Mouse (Mus musculus) small intestine, adult 2 months (tissue): ENCODE measurements around the gene Gata3. TPM values are rescaled to one million over a fixed set of nuclear protein-coding genes. Genes with fewer than 3 reads are reported as not detected.

Experiments used
- H3K27ac ChIP-seq: fragments of 200-500 bp; 2 replicates; pipeline ENCODE4 v1.5.1; 2012; ENCODE audit warnings: low read depth, low read length, control low read depth, inconsistent platforms; ENCODE audit not compliant: insufficient read depth
- H3K27me3 ChIP-seq: fragments of 200-500 bp; 2 replicates; pipeline ENCODE4 v1.6.1; 2012; ENCODE audit warnings: mild to moderate bottlenecking, moderate library complexity, low read length, inconsistent platforms; ENCODE audit not compliant: control insufficient read depth, insufficient read depth
- H3K36me3 ChIP-seq: fragments of 200-500 bp; 2 replicates; pipeline ENCODE4 v1.6.1; 2012; ENCODE audit warnings: mild to moderate bottlenecking, low read length, control low read depth, inconsistent platforms; ENCODE audit not compliant: control insufficient read depth, insufficient read depth
- H3K4me1 ChIP-seq: fragments of 200-500 bp; 2 replicates; pipeline ENCODE4 v1.6.1; 2012; ENCODE audit warnings: low read length, inconsistent platforms, mixed read lengths; ENCODE audit not compliant: control insufficient read depth, insufficient read depth, insufficient read length
- H3K4me3 ChIP-seq: fragments of 200-500 bp; 2 replicates; pipeline ENCODE4 v1.5.1; 2012; ENCODE audit warnings: low read depth, mild to moderate bottlenecking, control low read depth, inconsistent platforms, low read length, moderate library complexity
- CTCF ChIP-seq: fragments of 200-500 bp; IDR thresholded peaks from 2 replicates; pipeline ENCODE4 v1.5.1; 2012; ENCODE audit warnings: low read depth, mild to moderate bottlenecking, control low read depth, inconsistent platforms, low read length, moderate library complexity, mixed read lengths; ENCODE audit not compliant: insufficient replicate concordance, insufficient read length; ENCODE audit errors: extremely low read depth
- POLR2A ChIP-seq: fragments of 200-500 bp; IDR thresholded peaks from 2 replicates; pipeline ENCODE4 v1.6.1; 2012; ENCODE audit warnings: low read depth, mild to moderate bottlenecking, control low read depth, inconsistent platforms, low read length, moderate library complexity
- WGBS: fragments of 180-500 bp; shearing (Covaris S2); methylation state at CpG from one replicate; pipeline ENCODE4 v1.1.7; 2018; 5-methylcytosine and 5-hydroxymethylcytosine counted together
- polyA plus RNA-seq: library from polyadenylated mRNA; depleted of rRNA; stranded (reverse); fragments of >200 nt; gene quantifications from 2 replicates; pipeline ENCODE4 v1.2.3, GENCODE M21; 2012

Gata3 gene
- polyA plus RNA-seq, 1 experiment = 2.3 TPM

DNA sequence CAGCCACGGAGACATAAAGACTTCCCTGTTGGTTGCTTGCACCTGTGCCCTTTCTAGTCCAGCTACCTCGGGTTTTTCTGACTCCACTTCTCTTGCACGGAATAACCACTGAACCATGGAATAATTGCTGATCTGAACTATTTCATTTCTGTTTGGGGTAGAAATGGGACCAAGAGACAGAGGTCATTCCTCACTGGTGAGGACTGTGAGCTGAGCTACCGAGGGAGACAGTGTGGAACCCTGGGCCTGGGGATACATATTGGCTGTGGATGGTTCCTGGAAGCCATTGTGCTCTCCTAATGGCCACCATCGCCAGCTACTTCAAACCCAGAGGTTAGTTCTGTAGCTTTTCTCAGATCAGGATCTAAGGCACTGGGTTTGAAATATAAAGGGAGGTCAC, 1.1 kb upstream of the Gata3 start:
- H3K27me3 ChIP-seq = peaks cover 56% of the 10 kb centered on the region
- 6% methylated on average over 5 of the region's 5 CpGs for WGBS
- peaks cover 6% of the 10 kb centered on the region for H3K4me1 ChIP-seq
- H3K36me3 ChIP-seq = no peaks in the 10 kb centered on the region
- no peak for TF ChIP-seq CTCF
- no peak for TF ChIP-seq POLR2A
- H3K4me3 ChIP-seq = no peak overlapping the region
- H3K27ac ChIP-seq = no peak overlapping the region

DNA sequence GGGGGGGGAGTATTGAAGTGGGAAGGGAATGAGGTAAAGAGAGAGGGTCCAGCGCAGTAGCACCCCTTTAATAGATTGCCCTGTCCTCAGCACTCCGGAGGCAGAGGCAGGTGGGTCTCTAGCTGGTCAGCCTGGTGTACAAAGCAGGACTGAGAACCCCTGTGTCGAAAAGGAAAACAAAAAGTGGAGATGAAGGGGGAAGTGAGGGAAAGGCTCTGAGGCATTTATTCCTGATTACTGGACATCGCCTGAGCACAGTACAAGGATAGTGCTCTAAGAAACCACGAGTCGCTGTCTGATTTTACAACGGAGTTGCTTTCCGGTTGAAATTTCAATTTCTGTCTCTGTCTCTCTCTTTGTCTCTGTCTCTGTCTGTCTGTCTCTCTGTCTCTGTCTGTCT, 417 bp upstream of the Gata3 start:
- 9% methylated on average over 8 of the region's 8 CpGs for WGBS
- peaks cover 6% of the 10 kb centered on the region for H3K4me1 ChIP-seq
- H3K27ac ChIP-seq = no peak overlapping the region
- peaks cover 56% of the 10 kb centered on the region for H3K27me3 ChIP-seq
- H3K36me3 ChIP-seq = no peaks in the 10 kb centered on the region
- H3K4me3 ChIP-seq = no peak overlapping the region
- no peak for TF ChIP-seq POLR2A
- no peak for TF ChIP-seq CTCF

GRCm38 (mm10) chr2:9888913-9889650, 752 bp downstream of the Gata3 start, which contains the start of gene 9230102O04Rik:
Gene 9230102O04Rik (minus strand): TSS chr2:9889540.
- Histone ChIP-seq H3K36me3 (no peaks in the 10 kb centered on the region), H3K27ac (no peak within 1 kb of the TSS), H3K4me1 (peaks cover 6% of the 10 kb centered on the region), H3K27me3 (peaks cover 60% of the 10 kb centered on the region), H3K4me3 (peak within 1 kb of the TSS; percentile 37)
- WGBS = 2% methylated on average over 30 of the region's 30 CpGs
- TF ChIP-seq POLR2A (no peak), CTCF (peak; percentile 45; the same call in 1 of the 2 replicates)

GRCm38 (mm10) chr2:9887636-9888035, 2.2 kb downstream of the Gata3 start:
- no peak for TF ChIP-seq POLR2A
- no peak for TF ChIP-seq CTCF
- H3K4me1 ChIP-seq = peaks cover 8% of the 10 kb centered on the region
- no peaks in the 10 kb centered on the region for H3K36me3 ChIP-seq
- no peak overlapping the region for H3K4me3 ChIP-seq
- no peak overlapping the region for H3K27ac ChIP-seq
- 3% methylated on average over 7 of the region's 7 CpGs for WGBS
- H3K27me3 ChIP-seq = peaks cover 70% of the 10 kb centered on the region

DNA sequence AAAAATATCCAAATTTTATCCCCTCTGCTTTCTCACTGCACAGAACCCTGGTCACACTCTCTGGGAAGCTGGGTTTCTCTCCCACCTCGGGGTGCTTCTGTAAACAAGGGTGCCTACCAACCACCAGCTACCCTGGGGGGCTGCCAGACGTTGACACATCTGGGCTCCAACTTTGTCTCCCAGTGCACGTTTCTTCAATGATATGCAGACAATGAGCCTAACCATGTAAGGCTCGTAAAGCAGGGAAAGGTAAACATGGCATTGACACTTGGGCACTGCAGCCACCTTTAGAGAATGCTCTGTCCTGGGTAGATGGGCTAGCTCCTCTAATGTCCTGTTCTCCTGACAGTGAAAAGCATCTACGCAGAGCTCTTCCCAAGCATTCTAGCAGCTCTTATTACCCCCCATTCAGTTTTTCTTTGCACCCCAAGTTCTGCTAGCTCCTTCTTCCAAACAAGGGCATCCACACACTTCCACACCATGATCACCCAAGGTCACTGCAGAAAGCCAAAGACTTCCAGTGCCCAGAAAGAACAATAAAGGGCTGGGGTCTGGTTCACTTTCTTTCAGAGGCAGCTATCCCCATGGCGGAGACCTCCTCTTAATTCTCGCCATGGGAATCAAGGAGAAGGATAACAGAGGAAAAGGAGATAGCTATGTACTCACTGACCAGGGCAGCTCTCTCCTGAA, 2.8 kb downstream of the Gata3 start:
- 16% methylated on average over 7 of the region's 7 CpGs for WGBS
- TF ChIP-seq CTCF = no peak
- no peak for TF ChIP-seq POLR2A
- H3K27me3 ChIP-seq = peaks cover 75% of the 10 kb centered on the region

DNA sequence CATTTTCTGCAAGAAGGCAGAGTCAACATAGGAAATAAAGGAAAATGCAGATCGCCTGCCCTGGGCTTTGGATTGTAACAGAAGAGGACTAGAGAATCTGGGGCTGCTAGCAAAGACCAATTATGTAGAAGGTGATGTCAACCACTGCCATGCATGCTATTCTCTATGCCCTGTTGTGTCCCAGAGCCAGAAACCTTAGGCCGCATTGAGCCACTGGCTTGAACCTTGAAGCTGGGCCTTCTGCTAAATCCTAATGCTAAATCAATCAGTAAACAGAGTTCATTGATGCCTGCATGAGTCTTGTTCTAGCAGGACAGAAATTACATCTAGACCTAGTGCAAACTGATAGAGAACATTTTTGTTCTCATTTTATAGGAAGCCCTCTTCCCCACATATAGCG, 3.8 kb downstream of the Gata3 start:
- peaks cover 8% of the 10 kb centered on the region for H3K4me1 ChIP-seq
- H3K27ac ChIP-seq = no peak overlapping the region
- H3K36me3 ChIP-seq = no peaks in the 10 kb centered on the region
- WGBS = 47% methylated on average over 3 of the region's 3 CpGs
- H3K27me3 ChIP-seq = peaks cover 83% of the 10 kb centered on the region
- H3K4me3 ChIP-seq = no peak overlapping the region
- TF ChIP-seq CTCF = no peak
- TF ChIP-seq POLR2A = no peak

More for the DNA sequence above, 2.8 kb downstream of the Gata3 start:
- Histone ChIP-seq H3K36me3 (no peaks in the 10 kb centered on the region), H3K27ac (no peak overlapping the region), H3K4me3 (no peak overlapping the region), H3K4me1 (peaks cover 8% of the 10 kb centered on the region)

DNA sequence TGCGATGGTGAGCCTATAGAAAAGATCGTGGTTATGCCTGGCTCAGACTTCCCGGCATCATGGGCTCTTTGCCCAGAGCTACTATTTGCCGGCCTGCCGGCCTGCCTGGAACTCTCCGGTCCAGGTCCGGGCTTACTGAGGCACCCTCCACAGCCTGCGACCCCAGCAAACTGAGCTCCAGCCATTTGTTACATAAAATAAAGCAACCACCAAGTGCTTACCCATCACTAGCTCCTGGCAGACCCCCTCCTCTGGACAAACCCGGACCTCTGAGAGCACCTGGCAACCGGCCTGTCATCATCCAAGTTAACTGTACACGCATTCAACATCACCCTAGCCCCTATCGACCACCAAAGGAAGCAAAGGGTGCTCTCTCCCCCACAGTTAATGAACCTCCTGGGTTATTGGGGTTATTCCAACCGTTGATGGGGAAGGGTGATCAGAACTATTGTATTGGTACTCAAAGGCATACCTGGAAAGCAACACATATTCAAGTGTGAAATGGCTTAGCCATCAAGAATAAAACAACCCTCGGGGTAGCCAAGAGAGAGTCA, 4.5 kb downstream of the Gata3 start:
- 13% methylated on average over 14 of the region's 14 CpGs for WGBS
- no peak overlapping the region for H3K4me3 ChIP-seq
- TF ChIP-seq POLR2A = no peak

More for the DNA sequence above, 4.5 kb downstream of the Gata3 start:
- Histone ChIP-seq H3K27ac (no peak overlapping the region), H3K36me3 (no peaks in the 10 kb centered on the region), H3K27me3 (peaks cover 88% of the 10 kb centered on the region), H3K4me1 (peaks cover 8% of the 10 kb centered on the region)
